Mouse (Mus musculus) c-Kit-positive CD71-positive TER-119-positive erythroid progenitor cells, embryonic 14.5 days (primary cell): Measurements from ENCODE around the gene Tsga10.
"Not testable (repeated sequence)": the region's sequence is repeated elsewhere in the genome, so short reads cannot be mapped to it uniquely, and the experiment has no call there.

Experiments
- DNase-seq: peaks from one replicate; pipeline ENCODE4 v3.0.0-alpha.2; 2013; ENCODE audit warnings: low spot score

The Tsga10 gene

GRCm38 (mm10) chr1:37719761-37720640 lies 146.2 kb downstream of the Tsga10 start, which contains the start of gene 2010300C02Rik:
Gene 2010300C02Rik (minus strand): TSS chr1:37720085.
- DNase-seq, result no peak

- no peak for DNase-seq
These were observed 147.1 kb downstream of the Tsga10 start for GRCm38 (mm10) chr1:37719030-37719723.

GRCm38 (mm10) chr1:37718516-37718915 lies 147.7 kb downstream of the Tsga10 start:
- DNase-seq, result no peak

GRCm38 (mm10) chr1:37717415-37718195 lies 148.6 kb downstream of the Tsga10 start:
- no peak for DNase-seq

GRCm38 (mm10) chr1:37712357-37712737 lies 153.9 kb downstream of the Tsga10 start:
- not testable (repeated sequence) for DNase-seq

GRCm38 (mm10) chr1:37711596-37712356 lies 154.5 kb downstream of the Tsga10 start:
- no peak for DNase-seq

GRCm38 (mm10) chr1:37711082-37711481 lies 155.1 kb downstream of the Tsga10 start:
- no peak for DNase-seq

GRCm38 (mm10) chr1:37709736-37710135 lies 156.5 kb downstream of the Tsga10 start:
- no peak for DNase-seq

- DNase-seq, result no peak
These were observed 157.8 kb downstream of the Tsga10 start for GRCm38 (mm10) chr1:37708270-37708955.
